Comparison of ENCODE assay signal across 29 mouse cellular contexts in the genomic region with DNA sequence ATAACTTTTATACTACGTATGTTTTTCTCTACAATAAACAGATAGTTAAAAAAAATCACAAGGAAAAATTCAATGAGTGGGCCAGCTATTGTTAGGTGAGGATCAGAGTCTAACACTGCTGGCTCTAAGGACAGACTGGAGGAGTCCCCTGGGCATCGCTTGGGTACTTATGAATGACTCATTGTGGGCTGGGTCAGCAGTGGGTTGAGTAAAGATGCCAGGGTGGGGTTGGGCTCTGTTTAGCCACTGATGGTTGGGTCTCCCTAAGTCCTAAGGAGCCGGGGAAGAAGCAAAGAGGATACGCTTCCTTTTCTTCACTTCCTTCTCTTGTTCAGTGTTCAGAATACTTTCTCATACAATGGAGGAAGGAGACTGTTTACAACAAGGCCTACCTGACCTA. TPM values are rescaled to one million over a fixed set of nuclear protein-coding genes. Genes with fewer than 3 reads are reported as not detected.
DNase-seq lines count a peak whose midpoint lies in the region; ATAC-seq and TF ChIP-seq lines count a peak whose summit lies in the region.
"Had no signal": no experiment of that assay in that cellular context is flagged by ENCODE, and none has a peak within 500 bp of the region (broad histone marks: within the 10 kb centered on the region; RNA-seq: fewer than 3 reads in every experiment).

No protein-coding gene starts in this region.

- no peaks in the 10 kb centered on the region for H3K9me3 ChIP-seq in stomach, postnatal 0 days (ENCODE audit: control insufficient read depth, low read length)
- H3K9me3 ChIP-seq: embryonic facial prominence, embryonic 12.5 days; embryonic facial prominence, embryonic 15.5 days; heart, embryonic 10.5 days; heart, embryonic 13.5 days had no signal

- intact Hi-C loops in left cerebral cortex, postnatal 10 days (cut with DNase I) = no loop called here

- H3K9ac ChIP-seq in stomach, postnatal 0 days (ENCODE audit: low read length) = no peak overlapping the region
- H3K9ac ChIP-seq: embryonic facial prominence, embryonic 12.5 days; embryonic facial prominence, embryonic 15.5 days; forebrain, postnatal 0 days; heart, embryonic 13.5 days; hindbrain, embryonic 14.5 days had no signal

- no peak for TF ChIP-seq CTCF in stomach, postnatal 0 days (IDR thresholded peaks at IDR 0.05; ENCODE audit: low read depth)

- ATAC-seq in megakaryocyte, adult 5-6 weeks (ENCODE audit: poor library complexity, severe bottlenecking) = peak; percentile 68
- ATAC-seq in stomach, postnatal 0 days (ENCODE audit: low FRiP score, low TSS enrichment) = peak; percentile 75; the same call in 1 of the 2 replicates
- no peak for ATAC-seq in frontal cortex, adult (ENCODE audit: low TSS enrichment)
- ATAC-seq: CD4-positive, CD25-positive, alpha-beta regulatory T cell, adult 4 months; forebrain, embryonic 14.5 days; forebrain, postnatal 0 days; hindbrain, postnatal 0 days; intestine, postnatal 0 days; Patski had no signal

- H3K4me2 ChIP-seq in stomach, postnatal 0 days (replicated peaks; ENCODE audit: low read depth) = no peak overlapping the region
- H3K4me2 ChIP-seq: embryonic facial prominence, embryonic 12.5 days; embryonic facial prominence, embryonic 15.5 days; heart, embryonic 13.5 days; hindbrain, embryonic 14.5 days had no signal

- no peak overlapping the region for H3K4me3 ChIP-seq in stomach, postnatal 0 days (ENCODE audit: low read depth, low read length)
- H3K4me3 ChIP-seq: embryonic facial prominence, embryonic 12.5 days; embryonic facial prominence, embryonic 15.5 days; gastrocnemius, adult 2 months; heart, adult 2 months; heart, embryonic 10.5 days; heart, embryonic 13.5 days had no signal

- no peaks in the 10 kb centered on the region for H3K36me3 ChIP-seq in stomach, postnatal 0 days (ENCODE audit: control insufficient read depth, insufficient read depth, low read length)
- H3K36me3 ChIP-seq: embryonic facial prominence, embryonic 12.5 days; embryonic facial prominence, embryonic 15.5 days; heart, embryonic 10.5 days; heart, embryonic 13.5 days had no signal

- DNase-seq in 3T3-L1 (ENCODE audit: low read depth, low spot score) = peak; percentile 72
- DNase-seq in MN1 (ENCODE audit: low spot score) = peak; percentile 60
- no peak for DNase-seq in stomach, postnatal 0 days (ENCODE audit: low spot score)
- DNase-seq in heart, adult 18-20 months = no peak
- no peak for DNase-seq in left cerebral cortex, postnatal 10 days (ENCODE audit: extremely low spot score in 1 of 2, low spot score in 2 of 2)
- DNase-seq: adrenal gland, adult 2 months; adrenal gland, postnatal 14 days; cerebellum, adult 11-12 months; cerebellum, adult 9-10 months; cerebellum, postnatal 25 days; forebrain, postnatal 0 days; gastrocnemius, adult 2 months; gastrocnemius, postnatal 14 days; heart, adult 2 months; heart, postnatal 14 days; heart, postnatal 4 days; kidney, adult 2 months had no signal

- H3K4me1 ChIP-seq in stomach, postnatal 0 days (replicated peaks; ENCODE audit: control insufficient read depth, insufficient read depth) = no peaks in the 10 kb centered on the region
- H3K4me1 ChIP-seq: embryonic facial prominence, embryonic 12.5 days; embryonic facial prominence, embryonic 15.5 days; heart, embryonic 10.5 days; heart, embryonic 13.5 days had no signal

- no peaks in the 10 kb centered on the region for H3K27me3 ChIP-seq in stomach, postnatal 0 days (ENCODE audit: control insufficient read depth, insufficient read depth, low read length)
- H3K27me3 ChIP-seq: embryonic facial prominence, embryonic 12.5 days; embryonic facial prominence, embryonic 15.5 days; heart, embryonic 13.5 days; Patski had no signal

- 58% methylated on average over 4 of the region's 4 CpGs for WGBS in stomach, postnatal 0 days

- H3K27ac ChIP-seq in stomach, postnatal 0 days (replicated peaks) = no peak overlapping the region
- H3K27ac ChIP-seq: embryonic facial prominence, embryonic 12.5 days; embryonic facial prominence, embryonic 15.5 days; gastrocnemius, adult 2 months; heart, adult 2 months; heart, embryonic 10.5 days; heart, embryonic 13.5 days; hindbrain, embryonic 14.5 days; hindbrain, postnatal 0 days had no signal

- TF ChIP-seq EP300 in stomach, postnatal 0 days (optimal IDR thresholded peaks at IDR 0.05) = no peak

RNA-seq across cellular contexts. Expression of gene Crebbp, which starts 22.3 kb away (rescaled TPM):
- total RNA-seq in megakaryocyte, adult 5-6 weeks (2015) = 60.8 and 65.3 TPM in 2 replicates
- 17.1 and 25.8 TPM in 2 replicates for total RNA-seq in megakaryocyte, adult 5-6 weeks (2017)
- polyA plus RNA-seq in stomach, postnatal 0 days (2015; fragmentation: Nextera tagmentation; extraction: Ambion mirVana) = 14.4 and 14.8 TPM in 2 replicates
- total RNA-seq in heart, adult 18-20 months (2021) = 10 to 100 TPM; 39.3 to 40.0 TPM
- 10 to 100 TPM; 79.1 to 80.5 TPM for total RNA-seq in left cerebral cortex, postnatal 10 days (2021)

Comparison
In these comparisons a context has a peak if more than half of its experiments do, and no peak if none do; other contexts are left out.
1. DNase-seq: peak in 3T3-L1 (single experiment) and MN1 (single experiment); none in stomach, postnatal 0 days (single experiment), heart, adult 18-20 months (0 of 2) and left cerebral cortex, postnatal 10 days (0 of 2).